Mouse (Mus musculus) liver, embryonic 15.5 days (tissue): ENCODE results near the gene Slc6a8. TPM values are rescaled to one million over a fixed set of nuclear protein-coding genes. Genes with fewer than 3 reads are reported as not detected.

Experiments used
- ATAC-seq: fragments of 200-750 bp; cut with Nextera tagmentation; 2 replicates; pipeline ENCODE4 v1.8.0; 2017; ENCODE audit warnings: moderate number of reproducible peaks, mild to moderate bottlenecking, moderate library complexity; ENCODE audit not compliant: insufficient read depth
- H3K27ac ChIP-seq: fragments of 300-500 bp; sonication (generic); replicated peaks from 2 replicates; pipeline ENCODE4 v1.5.1; 2015; ENCODE audit warnings: mild to moderate bottlenecking, inconsistent platforms
- H3K27me3 ChIP-seq: fragments of 300-500 bp; sonication (generic); 2 replicates; pipeline ENCODE4 v1.6.1; 2015; ENCODE audit warnings: mild to moderate bottlenecking, inconsistent platforms
- H3K36me3 ChIP-seq: fragments of 300-500 bp; sonication (generic); replicated peaks from 2 replicates; pipeline ENCODE4 v1.6.1; 2015; ENCODE audit warnings: moderate library complexity, mild to moderate bottlenecking, inconsistent platforms
- H3K4me1 ChIP-seq: fragments of 300-500 bp; sonication (generic); replicated peaks from 2 replicates; pipeline ENCODE4 v1.6.1; 2015; ENCODE audit warnings: inconsistent platforms
- H3K4me2 ChIP-seq: fragments of 300-500 bp; sonication (generic); 2 replicates; pipeline ENCODE4 v1.6.1; 2015; ENCODE audit warnings: moderate library complexity, mild to moderate bottlenecking, inconsistent platforms
- H3K4me3 ChIP-seq: fragments of 300-500 bp; sonication (generic); replicated peaks from 2 replicates; pipeline ENCODE4 v1.5.1; 2015; ENCODE audit warnings: mild to moderate bottlenecking, inconsistent platforms
- H3K9ac ChIP-seq: fragments of 300-500 bp; sonication (generic); 2 replicates; pipeline ENCODE4 v1.6.1; 2015; ENCODE audit warnings: moderate library complexity, mild to moderate bottlenecking, inconsistent platforms
- H3K9me3 ChIP-seq: fragments of 300-500 bp; sonication (generic); replicated peaks from 2 replicates; pipeline ENCODE4 v1.6.1; 2016; ENCODE audit warnings: inconsistent platforms
- WGBS: fragments of 180-500 bp; shearing (Covaris S2); methylation state at CpG from one replicate; pipeline ENCODE4 v1.1.7; 2015; ENCODE audit warnings: mixed read lengths; ENCODE audit not compliant: insufficient replicate concordance; 5-methylcytosine and 5-hydroxymethylcytosine counted together
- polyA plus RNA-seq: library from polyadenylated mRNA; unstranded; fragments of >200 nt; fragmentation: Nextera tagmentation; extraction: Ambion mirVana; gene quantifications from 2 replicates; pipeline ENCODE4 v1.2.1, GENCODE M21; 2015

Slc6a8 gene
- polyA plus RNA-seq = 0.33 and 0.51 TPM in 2 replicates

GRCm38 (mm10) chrX:73672879-73673618 is at the start of gene Slc6a8:
Gene Slc6a8, plus strand, starts transcription at chrX:73673150.
- ATAC-seq = peak; percentile 44
- Histone ChIP-seq H3K27ac (no peak within 1 kb of the TSS), H3K9ac (peak within 1 kb of the TSS; percentile 21; the same call in 1 of the 2 replicates), H3K9me3 (no peaks in the 10 kb centered on the region), H3K27me3 (peaks cover 45% of the 10 kb centered on the region), H3K4me2 (peak within 1 kb of the TSS; percentile 70), H3K4me3 (peak within 1 kb of the TSS; percentile 53), H3K36me3 (no peaks in the 10 kb centered on the region), H3K4me1 (no peaks in the 10 kb centered on the region; the same call in 1 of the 2 replicates)
- 16% methylated on average over 56 of the region's 72 CpGs for WGBS

- H3K9me3 ChIP-seq = no peaks in the 10 kb centered on the region
- no peak overlapping the region for H3K4me3 ChIP-seq
- H3K27me3 ChIP-seq = peaks cover 2% of the 10 kb centered on the region; the same call in 1 of the 2 replicates
- H3K9ac ChIP-seq = no peak overlapping the region
- H3K4me2 ChIP-seq = no peak overlapping the region
- no peak for ATAC-seq
- no peaks in the 10 kb centered on the region for H3K4me1 ChIP-seq
- no peak overlapping the region for H3K27ac ChIP-seq
- no peaks in the 10 kb centered on the region for H3K36me3 ChIP-seq
Measured at GRCm38 (mm10) chrX:73626981-73627380, 46.0 kb upstream of the Slc6a8 start.

- no peaks in the 10 kb centered on the region for H3K9me3 ChIP-seq
- H3K27ac ChIP-seq = no peak overlapping the region
- H3K4me2 ChIP-seq = no peak overlapping the region; the same call in 1 of the 2 replicates
- WGBS = 12% methylated on average over 19 of the region's 19 CpGs
- H3K4me3 ChIP-seq = no peak overlapping the region
- peaks cover 80% of the 10 kb centered on the region for H3K27me3 ChIP-seq
- ATAC-seq = no peak
- H3K9ac ChIP-seq = no peak overlapping the region
- no peaks in the 10 kb centered on the region for H3K36me3 ChIP-seq
- peaks cover 3% of the 10 kb centered on the region; the same call in 1 of the 2 replicates for H3K4me1 ChIP-seq
Measured at GRCm38 (mm10) chrX:73635425-73635824, 37.5 kb upstream of the Slc6a8 start.

GRCm38 (mm10) chrX:73637415-73637814 is 35.5 kb upstream of the Slc6a8 start:
- peak overlapping the region; percentile 46 for H3K4me2 ChIP-seq
- no peaks in the 10 kb centered on the region for H3K9me3 ChIP-seq
- H3K36me3 ChIP-seq = no peaks in the 10 kb centered on the region
- 0 out of 2 replicates have a peak overlapping the region, but pooled peaks have one; percentile 14 for H3K4me3 ChIP-seq
- peaks cover 3% of the 10 kb centered on the region; the same call in 1 of the 2 replicates for H3K4me1 ChIP-seq
- H3K27me3 ChIP-seq = peaks cover 91% of the 10 kb centered on the region
- H3K27ac ChIP-seq = no peak overlapping the region
- 9% methylated on average over 18 of the region's 19 CpGs for WGBS
- no peak for ATAC-seq
- no peak overlapping the region for H3K9ac ChIP-seq

GRCm38 (mm10) chrX:73639255-73639675 is 33.7 kb upstream of the Slc6a8 start, which contains the start of gene Dusp9:
Gene Dusp9, plus strand, starts transcription at chrX:73639419.
- H3K9ac ChIP-seq = no peak within 1 kb of the TSS
- no peaks in the 10 kb centered on the region for H3K9me3 ChIP-seq
- WGBS = 21% methylated on average over 28 of the region's 28 CpGs
- H3K4me2 ChIP-seq = peak within 1 kb of the TSS; percentile 63
- peak; percentile 76 for ATAC-seq
- peak within 1 kb of the TSS; percentile 42 for H3K4me3 ChIP-seq
- H3K36me3 ChIP-seq = no peaks in the 10 kb centered on the region
- peaks cover 76% of the 10 kb centered on the region for H3K27me3 ChIP-seq
- H3K4me1 ChIP-seq = peaks cover 3% of the 10 kb centered on the region; the same call in 1 of the 2 replicates
- H3K27ac ChIP-seq = no peak within 1 kb of the TSS

DNA sequence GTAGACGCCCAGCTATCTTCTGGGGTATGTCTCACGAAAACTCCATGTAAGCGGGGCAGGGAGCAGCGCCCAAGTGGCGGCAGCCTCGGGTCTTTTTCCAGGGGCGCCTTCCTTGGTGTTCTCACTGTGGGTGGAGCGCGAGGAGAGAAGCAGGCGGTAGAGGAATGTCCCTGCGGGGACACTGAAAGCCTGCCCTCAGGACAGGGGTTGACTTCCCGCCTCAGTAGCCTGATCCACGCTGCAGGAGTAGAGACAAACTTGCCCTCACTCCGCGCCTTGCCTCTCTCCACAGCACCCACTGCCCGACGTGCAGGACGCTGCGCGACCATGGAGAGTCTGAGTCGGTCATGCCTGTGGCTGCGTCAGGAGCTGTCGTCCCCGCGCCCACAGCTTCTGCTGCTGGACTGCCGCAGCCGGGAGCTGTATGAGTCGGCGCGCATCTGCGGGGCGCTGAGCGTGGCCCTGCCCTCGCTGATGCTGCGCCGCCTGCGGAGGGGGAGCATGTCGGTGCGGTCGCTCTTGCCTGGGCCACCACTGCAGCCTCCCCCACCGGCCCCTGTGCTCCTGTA is 33.0 kb upstream of the Slc6a8 start:
- Histone ChIP-seq H3K4me2 (peak overlapping the region; percentile 63), H3K36me3 (no peaks in the 10 kb centered on the region), H3K27me3 (peaks cover 69% of the 10 kb centered on the region), H3K9ac (no peak overlapping the region), H3K27ac (no peak overlapping the region), H3K4me1 (peaks cover 3% of the 10 kb centered on the region; the same call in 1 of the 2 replicates), H3K9me3 (no peaks in the 10 kb centered on the region), H3K4me3 (peak overlapping the region; percentile 42)
- WGBS = 18% methylated on average over 41 of the region's 41 CpGs
- no peak for ATAC-seq

GRCm38 (mm10) chrX:73645121-73645520 is 27.8 kb upstream of the Slc6a8 start:
- Histone ChIP-seq H3K4me1 (no peaks in the 10 kb centered on the region), H3K27me3 (peaks cover 19% of the 10 kb centered on the region), H3K36me3 (no peaks in the 10 kb centered on the region), H3K4me3 (no peak overlapping the region), H3K27ac (no peak overlapping the region), H3K9me3 (no peaks in the 10 kb centered on the region), H3K4me2 (no peak overlapping the region), H3K9ac (no peak overlapping the region)
- 31% methylated on average over 4 of the region's 4 CpGs for WGBS
- no peak for ATAC-seq

- 54% methylated on average over 3 of the region's 3 CpGs for WGBS
- no peak for ATAC-seq
- H3K9me3 ChIP-seq = no peaks in the 10 kb centered on the region
- no peak overlapping the region for H3K27ac ChIP-seq
- H3K9ac ChIP-seq = no peak overlapping the region
- no peaks in the 10 kb centered on the region for H3K4me1 ChIP-seq
- no peaks in the 10 kb centered on the region for H3K36me3 ChIP-seq
- H3K4me3 ChIP-seq = no peak overlapping the region
- no peak overlapping the region for H3K4me2 ChIP-seq
- H3K27me3 ChIP-seq = no peaks in the 10 kb centered on the region
Measured at GRCm38 (mm10) chrX:73650869-73651268, 22.1 kb upstream of the Slc6a8 start.

DNA sequence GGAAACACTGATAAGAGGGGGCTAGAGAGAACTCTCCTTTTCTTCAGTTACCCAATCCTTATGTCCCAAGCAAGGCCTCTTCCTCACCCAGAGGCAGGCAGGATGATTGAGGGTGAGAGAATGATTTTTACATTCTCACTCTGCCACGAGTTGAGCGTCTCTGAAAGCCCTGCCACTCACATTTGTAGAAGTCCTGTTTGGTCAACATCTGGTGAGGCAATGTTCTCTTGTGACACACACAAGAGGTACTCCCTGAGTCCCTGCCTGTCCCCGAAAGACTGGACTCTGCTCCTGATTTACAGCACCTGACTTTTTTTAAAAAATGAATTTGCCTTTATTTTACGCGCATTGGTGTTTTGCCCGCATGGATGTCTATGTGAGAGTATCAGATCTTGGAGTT is 19.6 kb upstream of the Slc6a8 start:
- Histone ChIP-seq H3K27me3 (no peaks in the 10 kb centered on the region), H3K4me1 (no peaks in the 10 kb centered on the region), H3K27ac (no peak overlapping the region), H3K4me2 (no peak overlapping the region), H3K36me3 (no peaks in the 10 kb centered on the region), H3K4me3 (no peak overlapping the region), H3K9ac (no peak overlapping the region), H3K9me3 (no peaks in the 10 kb centered on the region)
- no peak for ATAC-seq
- WGBS = 63% methylated on average over 6 of the region's 6 CpGs

GRCm38 (mm10) chrX:73654177-73654576 is 18.8 kb upstream of the Slc6a8 start:
- Histone ChIP-seq H3K36me3 (no peaks in the 10 kb centered on the region), H3K9ac (no peak overlapping the region), H3K4me3 (no peak overlapping the region), H3K27me3 (peaks cover 1% of the 10 kb centered on the region; the same call in 1 of the 2 replicates), H3K27ac (no peak overlapping the region), H3K4me1 (no peaks in the 10 kb centered on the region), H3K9me3 (no peaks in the 10 kb centered on the region), H3K4me2 (no peak overlapping the region)
- no peak for ATAC-seq
- WGBS = 13% methylated on average over 6 of the region's 6 CpGs

DNA sequence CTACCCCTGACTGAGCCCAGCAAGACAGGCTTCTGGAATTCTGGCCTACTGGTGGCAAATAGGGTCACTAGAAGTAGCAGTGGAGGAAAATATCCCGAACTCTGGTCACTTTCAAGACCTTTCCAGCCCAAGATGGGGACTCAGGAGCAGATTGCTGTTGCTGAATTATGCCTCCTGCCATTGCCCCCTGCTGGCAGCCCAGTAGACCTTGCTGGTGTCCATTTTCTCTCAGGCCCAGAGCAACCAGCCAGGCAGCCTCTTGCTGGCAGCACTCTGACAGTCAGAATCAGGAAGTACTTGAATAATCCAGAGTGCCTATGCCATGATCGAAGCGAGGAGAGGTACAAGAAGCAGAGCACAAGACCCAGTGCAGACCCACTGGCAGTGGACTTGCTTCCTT is 17.4 kb upstream of the Slc6a8 start:
- H3K27me3 ChIP-seq = peaks cover 13% of the 10 kb centered on the region
- no peak overlapping the region for H3K4me2 ChIP-seq
- no peaks in the 10 kb centered on the region for H3K4me1 ChIP-seq
- H3K27ac ChIP-seq = no peak overlapping the region
- H3K36me3 ChIP-seq = no peaks in the 10 kb centered on the region
- H3K9me3 ChIP-seq = no peaks in the 10 kb centered on the region
- H3K9ac ChIP-seq = no peak overlapping the region
- ATAC-seq = no peak
- H3K4me3 ChIP-seq = no peak overlapping the region
- 26% methylated on average over 3 of the region's 3 CpGs for WGBS
